Mouse (Mus musculus) c-Kit-positive CD71-negative TER-119-negative erythroid progenitor cells, embryonic 14.5 days (primary cell): Measurements from ENCODE around the gene Tbcel.

Experiments
- DNase-seq: peaks from one replicate; pipeline ENCODE4 v3.0.0-alpha.2; 2013; ENCODE audit warnings: low read depth

Gene Tbcel

DNA sequence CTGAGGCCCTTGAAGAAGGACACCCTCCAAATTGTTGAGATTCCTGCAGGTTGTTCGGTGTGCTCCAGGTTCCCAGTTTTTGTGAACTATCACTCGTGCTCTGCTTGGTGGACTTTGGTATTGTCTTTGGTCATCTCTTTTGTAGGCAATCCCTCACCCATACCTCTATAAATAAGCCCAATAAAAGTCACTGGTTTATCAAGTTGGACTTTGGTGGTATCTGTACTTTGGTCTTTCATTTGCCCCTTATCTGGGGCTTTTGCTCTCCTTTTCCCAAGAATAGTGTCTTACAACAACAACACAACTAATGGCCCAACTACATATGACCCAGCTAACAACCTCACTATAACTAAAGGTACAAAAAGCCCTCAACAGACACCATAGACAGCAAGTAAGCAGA is 66.4 kb downstream of the Tbcel start:
- no peak for DNase-seq

DNA sequence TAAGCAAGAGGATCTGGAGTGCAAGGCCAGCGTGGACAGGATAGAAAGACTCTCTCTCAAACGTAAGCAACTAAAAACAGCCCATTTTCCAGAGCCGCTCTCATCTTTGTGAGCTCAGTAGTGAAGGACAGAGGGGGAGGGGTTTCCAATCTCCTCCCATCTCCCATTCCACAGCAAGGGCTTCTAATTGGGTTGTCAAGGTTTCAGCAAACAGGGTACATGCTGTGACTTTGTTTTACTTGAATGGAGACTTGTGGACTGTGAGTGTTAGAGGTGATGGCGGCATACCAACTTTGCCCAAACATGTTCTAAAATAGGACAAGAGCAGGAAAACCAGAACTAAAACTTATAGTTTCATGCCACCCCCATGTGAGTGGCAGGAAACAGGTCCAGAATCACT is 68.2 kb downstream of the Tbcel start:
- DNase-seq: no peak

DNA sequence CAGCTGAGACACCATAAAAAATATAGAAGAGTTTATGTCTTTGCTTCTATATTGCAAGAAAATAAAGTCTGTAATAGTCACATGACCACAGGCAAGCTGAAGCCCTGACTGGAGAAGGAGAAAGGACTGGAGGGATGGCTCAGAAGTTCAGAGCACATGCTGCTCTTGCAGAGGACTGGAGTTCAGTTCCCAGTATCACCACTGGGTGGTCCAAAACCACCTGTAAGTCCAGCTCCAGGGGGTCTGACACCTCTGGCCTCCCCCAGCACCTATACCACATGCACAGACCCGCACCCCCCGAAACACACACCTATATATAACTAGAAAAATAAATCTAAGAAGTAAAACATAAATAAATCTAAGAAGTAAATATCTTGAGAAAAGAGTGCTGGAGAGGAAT is 75.5 kb downstream of the Tbcel start:
- no peak for DNase-seq

GRCm38 (mm10) chr9:42431606-42432005 is 76.0 kb downstream of the Tbcel start:
- no peak for DNase-seq

GRCm38 (mm10) chr9:42428060-42428924 is 79.3 kb downstream of the Tbcel start:
- no peak for DNase-seq

GRCm38 (mm10) chr9:42426661-42427358 is 80.8 kb downstream of the Tbcel start:
- DNase-seq: no peak

- DNase-seq: no peak
Observed at GRCm38 (mm10) chr9:42423649-42424048, 84.0 kb downstream of the Tbcel start.

GRCm38 (mm10) chr9:42419687-42420086 is 87.9 kb downstream of the Tbcel start:
- no peak for DNase-seq

GRCm38 (mm10) chr9:42418786-42419185 is 88.8 kb downstream of the Tbcel start:
- DNase-seq: no peak

- DNase-seq: no peak
Observed at GRCm38 (mm10) chr9:42417352-42417952, 90.2 kb downstream of the Tbcel start.

DNA sequence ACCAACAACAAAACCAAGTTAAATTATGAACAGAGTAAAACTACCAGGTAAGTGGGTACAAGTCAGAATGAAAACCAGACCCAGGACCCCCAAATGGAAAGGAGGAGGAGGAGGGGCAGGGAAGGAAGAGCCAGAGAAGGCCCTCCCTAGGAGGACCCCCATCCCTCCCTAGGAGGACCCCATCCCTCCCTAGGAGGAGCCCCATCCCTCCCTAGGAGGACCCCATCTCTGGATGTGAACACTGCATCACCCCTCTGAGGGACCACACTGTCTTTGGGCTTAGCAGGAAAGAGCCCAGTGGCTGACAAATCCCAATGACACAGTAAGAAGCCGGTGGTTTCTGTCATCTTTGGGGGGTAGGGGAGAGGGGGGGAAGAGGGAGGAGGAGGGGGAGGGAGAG is 92.4 kb downstream of the Tbcel start:
- no peak for DNase-seq

GRCm38 (mm10) chr9:42413345-42413744 is 94.3 kb downstream of the Tbcel start:
- no peak for DNase-seq

- no peak for DNase-seq
Observed at GRCm38 (mm10) chr9:42411296-42411695, 96.3 kb downstream of the Tbcel start.

DNA sequence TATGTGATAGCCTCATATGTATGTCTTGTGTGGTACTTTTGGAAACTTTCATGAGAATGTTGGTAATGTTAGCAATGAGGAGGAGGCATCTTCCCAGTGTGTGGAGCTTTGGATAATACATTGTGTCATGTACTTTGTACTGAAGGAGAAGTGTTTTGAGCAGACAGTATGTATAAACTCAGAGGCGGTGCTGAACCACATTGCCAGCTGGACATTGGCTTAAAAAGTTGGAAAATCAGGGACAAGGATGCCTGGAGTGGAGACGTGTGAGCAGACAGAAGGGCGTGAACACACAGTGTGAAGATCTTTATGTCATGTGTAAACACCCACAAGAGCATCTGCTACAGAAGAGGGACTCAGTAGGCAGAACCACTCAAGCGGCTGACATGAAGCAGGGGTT is 101.9 kb downstream of the Tbcel start:
- no peak for DNase-seq

GRCm38 (mm10) chr9:42401486-42401885 is 106.1 kb downstream of the Tbcel start:
- DNase-seq: no peak

- DNase-seq: no peak
Observed at GRCm38 (mm10) chr9:42399829-42400228, 107.8 kb downstream of the Tbcel start, which contains the start of gene Tecta. TSS of gene Tecta (minus strand) at chr9:42399929.

GRCm38 (mm10) chr9:42396141-42396540 is 111.5 kb downstream of the Tbcel start:
- no peak for DNase-seq

DNA sequence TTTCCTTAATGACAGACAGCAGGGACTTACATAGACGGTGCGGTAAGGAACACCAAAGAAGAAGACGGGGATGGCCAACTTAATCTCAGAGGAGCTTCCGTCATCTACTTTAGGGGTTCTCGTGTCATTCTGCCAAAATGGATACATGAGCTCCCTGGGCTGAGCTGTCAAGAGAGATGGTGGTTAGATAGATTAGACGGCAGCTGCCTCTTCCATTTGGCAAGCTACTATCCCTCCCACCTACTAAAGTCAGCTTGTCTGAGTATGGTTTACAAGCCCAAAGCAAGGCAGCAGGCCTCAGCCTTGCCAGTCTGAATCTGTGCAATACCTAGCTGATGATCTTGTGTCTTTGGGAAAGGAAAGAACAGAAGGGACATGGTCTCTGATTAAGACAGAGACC is 112.7 kb downstream of the Tbcel start:
- DNase-seq: no peak

- no peak for DNase-seq
Observed at GRCm38 (mm10) chr9:42394321-42394720, 113.3 kb downstream of the Tbcel start.

DNA sequence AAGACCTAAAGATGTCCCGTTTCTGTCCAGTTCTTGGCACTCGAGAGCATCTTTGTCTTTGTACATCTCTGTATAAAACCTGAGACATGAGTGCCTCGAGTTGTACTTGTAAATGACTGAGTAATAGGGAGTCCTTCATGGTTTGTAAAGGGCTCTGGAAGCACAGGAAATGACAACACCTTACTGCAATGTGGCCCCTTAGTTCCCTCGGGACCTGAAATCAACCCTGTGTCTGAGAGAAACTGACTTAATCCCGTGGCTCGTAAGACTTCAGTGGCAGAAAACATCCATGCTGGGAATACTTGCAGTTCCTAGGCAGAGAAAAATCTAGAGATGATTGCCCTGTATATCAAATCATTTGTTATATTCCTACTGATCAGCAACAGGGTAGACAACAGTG is 114.7 kb downstream of the Tbcel start:
- DNase-seq: no peak

DNA sequence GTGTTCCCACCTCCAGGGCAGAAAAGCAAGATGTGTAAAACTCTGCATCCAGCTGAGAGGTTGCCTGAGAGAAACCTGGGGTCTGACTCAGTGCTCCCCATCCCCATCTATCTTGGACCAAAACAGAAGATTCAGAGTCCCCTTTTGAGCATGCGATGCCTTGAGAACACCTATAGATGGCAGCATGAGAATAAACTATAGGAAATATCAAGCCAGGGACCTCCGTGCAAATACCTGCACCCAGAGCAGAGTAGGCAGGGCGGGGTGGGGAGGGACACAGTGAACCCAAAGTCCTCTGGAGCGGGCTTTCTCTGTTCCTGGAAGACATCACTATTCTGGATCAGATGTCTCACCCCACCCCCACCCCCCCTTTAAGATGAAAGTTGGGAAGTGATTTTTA is 119.1 kb downstream of the Tbcel start:
- DNase-seq: no peak

DNA sequence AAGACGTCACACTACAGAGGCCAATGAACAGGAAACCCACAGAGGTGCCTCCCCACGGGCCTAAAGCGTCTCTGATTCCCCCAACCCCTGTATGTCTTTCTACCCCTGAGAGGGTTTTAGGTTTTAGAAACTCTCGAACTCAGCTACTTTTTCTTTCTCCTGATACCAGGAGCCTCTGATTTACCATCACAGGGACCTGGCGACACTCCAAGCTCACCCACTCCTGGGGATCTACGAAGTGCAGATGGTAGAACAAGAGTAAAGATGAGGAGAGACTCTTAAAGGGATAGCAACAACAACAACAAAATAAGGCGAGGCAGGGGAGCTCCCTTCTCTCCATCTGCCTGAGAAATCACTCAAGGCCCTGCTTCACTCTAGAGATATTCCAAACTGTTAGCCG is 120.6 kb downstream of the Tbcel start:
- no peak for DNase-seq

GRCm38 (mm10) chr9:42385656-42386055 is 122.0 kb downstream of the Tbcel start:
- no peak for DNase-seq
